Mouse (Mus musculus) MEL (cell line): ENCODE measurements around the gene Zfp334. TPM values are rescaled to one million over a fixed set of nuclear protein-coding genes. Genes with fewer than 3 reads are reported as not detected.

Source experiments
- DNase-seq: peaks from one replicate; pipeline ENCODE4 v3.0.0; 2011; ENCODE audit warnings: low read depth, low spot score
- H3K27ac ChIP-seq: 2 replicates; pipeline ENCODE4 v1.5.1; 2012; ENCODE audit warnings: low read depth, mild to moderate bottlenecking, control low read depth, low read length, moderate library complexity; ENCODE audit not compliant: control insufficient read depth
- H3K27me3 ChIP-seq, 2 experiments: fragments of 150-350 bp in 1 of 2; sonication (generic) in 1 of 2; 2 replicates each; pipeline ENCODE4 v1.6.1; 2012; ENCODE audit warnings: low read length in 2 of 2, mild to moderate bottlenecking in 2 of 2, improper control_type of control experiment in 1 of 2, moderate library complexity in 1 of 2; ENCODE audit not compliant: insufficient read depth in 2 of 2, control insufficient read depth in 1 of 2
- H3K36me3 ChIP-seq, 2 experiments: 2 replicates each; pipeline ENCODE4 v1.6.1; 2012 to 2014; ENCODE audit warnings: low read length in 2 of 2, improper control_type of control experiment in 1 of 2, inconsistent platforms in 1 of 2, mild to moderate bottlenecking in 1 of 2; ENCODE audit not compliant: insufficient read depth in 2 of 2, control insufficient read depth in 1 of 2
- H3K4me1 ChIP-seq, 2 experiments: fragments of 150-350 bp in 1 of 2; sonication (generic) in 1 of 2; 2 replicates each; pipeline ENCODE4 v1.6.1; 2012; ENCODE audit warnings: low read length in 2 of 2, improper control_type of control experiment in 1 of 2, mild to moderate bottlenecking in 1 of 2; ENCODE audit not compliant: insufficient read depth in 2 of 2, control insufficient read depth in 1 of 2
- H3K4me3 ChIP-seq, 2 experiments: fragments of 150-350 bp in 1 of 2; sonication (generic) in 1 of 2; 2 replicates each; pipeline ENCODE4 v1.5.1; 2012; ENCODE audit warnings: low read depth in 2 of 2, low read length in 2 of 2, mild to moderate bottlenecking in 2 of 2, moderate library complexity in 2 of 2, control low read depth in 1 of 2, improper control_type of control experiment in 1 of 2; ENCODE audit not compliant: control insufficient read depth in 1 of 2, insufficient read depth in 1 of 2
- H3K79me2 ChIP-seq: 2 replicates; pipeline ENCODE4 v1.6.1; 2012; ENCODE audit warnings: mild to moderate bottlenecking, low read length, moderate library complexity; ENCODE audit not compliant: control insufficient read depth, poor library complexity, insufficient read depth
- H3K9ac ChIP-seq: 2 replicates; pipeline ENCODE4 v1.6.1; 2012; ENCODE audit warnings: low read depth, mild to moderate bottlenecking, control low read depth, low read length, moderate library complexity; ENCODE audit not compliant: control insufficient read depth, poor library complexity, severe bottlenecking
- H3K9me3 ChIP-seq: fragments of 150-350 bp; sonication (generic); replicated peaks from 2 replicates; pipeline ENCODE4 v1.6.1; 2012; ENCODE audit warnings: mild to moderate bottlenecking, low read length, improper control_type of control experiment, moderate library complexity; ENCODE audit not compliant: insufficient read depth
- CTCF ChIP-seq, 3 experiments: IDR thresholded peaks in 2 of 3; conservative IDR thresholded peaks in 1 of 3; 2 replicates each; pipeline ENCODE4 v1.5.1; 2011 to 2012; ENCODE audit warnings: low read length in 3 of 3, low read depth in 2 of 3, mild to moderate bottlenecking in 2 of 3, improper control_type of control experiment in 1 of 3, inconsistent platforms in 1 of 3, mixed read lengths in 1 of 3, moderate library complexity in 1 of 3; ENCODE audit not compliant: control insufficient read depth in 1 of 3, insufficient read depth in 1 of 3, poor library complexity in 1 of 3, severe bottlenecking in 1 of 3
- E2F4 ChIP-seq: IDR thresholded peaks from 2 replicates; pipeline ENCODE4 v1.6.1; 2011; ENCODE audit warnings: low read depth, low read length, improper control_type of control experiment, borderline replicate concordance
- ELF1 ChIP-seq: IDR thresholded peaks from 2 replicates; pipeline ENCODE4 v1.6.1; 2014; ENCODE audit warnings: low read depth, mild to moderate bottlenecking, inconsistent platforms, low read length, improper control_type of control experiment, moderate library complexity
- MEF2A ChIP-seq: IDR thresholded peaks from 2 replicates; pipeline ENCODE4 v1.6.1; 2014; ENCODE audit warnings: low read depth, mild to moderate bottlenecking, inconsistent platforms, low read length, improper control_type of control experiment; ENCODE audit not compliant: poor library complexity, insufficient replicate concordance, severe bottlenecking; ENCODE audit errors: extremely low read depth
- MYB ChIP-seq: IDR thresholded peaks from 2 replicates; pipeline ENCODE4 v1.6.1; 2011; ENCODE audit warnings: mild to moderate bottlenecking, low read depth, low read length, improper control_type of control experiment
- MYC ChIP-seq: IDR thresholded peaks from 2 replicates; pipeline ENCODE4 v1.6.1; 2011; ENCODE audit warnings: low read depth, mild to moderate bottlenecking, low read length, improper control_type of control experiment, moderate library complexity
- RAD21 ChIP-seq: IDR thresholded peaks from 2 replicates; pipeline ENCODE4 v1.6.1; 2011; ENCODE audit warnings: mild to moderate bottlenecking, low read depth, low read length, improper control_type of control experiment
- SMC3 ChIP-seq: IDR thresholded peaks from 2 replicates; pipeline ENCODE4 v1.6.1; 2011; ENCODE audit warnings: low read depth, low read length, improper control_type of control experiment
- TBP ChIP-seq: IDR thresholded peaks from 2 replicates; pipeline ENCODE4 v1.8.0; 2011; ENCODE audit warnings: low read depth, low read length, improper control_type of control experiment
- ZC3H11A ChIP-seq: IDR thresholded peaks from 2 replicates; pipeline ENCODE4 v1.6.1; 2012; ENCODE audit warnings: low read depth, mild to moderate bottlenecking, inconsistent platforms, low read length, improper control_type of control experiment
- ZMIZ1 ChIP-seq: IDR thresholded peaks from 2 replicates; pipeline ENCODE4 v1.6.1; 2012; ENCODE audit warnings: low read depth, mild to moderate bottlenecking, inconsistent platforms, low read length, improper control_type of control experiment, moderate library complexity
- polyA plus RNA-seq, 2 experiments: library from polyadenylated mRNA; stranded (reverse) in 1 of 2; unstranded in 1 of 2; fragments of >175 nt in 1 of 2; fragments of >200 nt in 1 of 2; gene quantifications; 2 replicates each; pipeline versions ENCODE4 v1.2.1 to v1.2.4; 2012; ENCODE audit warnings: low replicate concordance in 2 of 2, low read depth in 1 of 2; ENCODE audit not compliant: insufficient read length in 2 of 2, insufficient read depth in 1 of 2, missing spikeins in 1 of 2
- total RNA-seq: library from RNA; depleted of rRNA; stranded (reverse); fragments of 300-350 nt; gene quantifications from 2 replicates; pipeline ENCODE4 v1.2.3, GENCODE M21; 2012

The Zfp334 gene
- total and polyA plus RNA-seq, 3 experiments = not detected

GRCm38 (mm10) chr2:165363282-165363681 lies 24.8 kb downstream of the Zfp334 start:
- TF ChIP-seq CTCF (IDR thresholded peaks at IDR 0.05 in 2 of 3, conservative IDR thresholded peaks at IDR 0.05 in 1 of 3; ENCODE audit: control insufficient read depth in 1 of 3, insufficient read depth in 1 of 3, low read depth in 2 of 3, low read length in 3 of 3, poor library complexity in 1 of 3, severe bottlenecking in 1 of 3) (peak; percentile 30 to 42 (median 41)), SMC3 (peak; percentile 22; the same call in 1 of the 2 replicates), TBP (no peak)
- Histone ChIP-seq H3K27me3 (no peaks in the 10 kb centered on the region), H3K4me1 (peaks cover 2 to 11% of the 10 kb centered on the region in 2 experiments), H3K9me3 (no peaks in the 10 kb centered on the region), H3K4me3 (no peak overlapping the region), H3K9ac (no peak overlapping the region), H3K36me3 (peaks cover 0 to 2% of the 10 kb centered on the region in 2 experiments; a peak in 2 of 4 replicates), H3K27ac (no peak overlapping the region), H3K79me2 (no peaks in the 10 kb centered on the region)
- DNase-seq = no peak

GRCm38 (mm10) chr2:165360861-165361260 lies 27.2 kb downstream of the Zfp334 start:
- no peaks in the 10 kb centered on the region for H3K79me2 ChIP-seq
- H3K9me3 ChIP-seq = no peaks in the 10 kb centered on the region
- TF ChIP-seq CTCF (IDR thresholded peaks at IDR 0.05 in 2 of 3, conservative IDR thresholded peaks at IDR 0.05 in 1 of 3; ENCODE audit: control insufficient read depth in 1 of 3, insufficient read depth in 1 of 3, low read depth in 2 of 3, low read length in 3 of 3, poor library complexity in 1 of 3, severe bottlenecking in 1 of 3) = peak; percentile 79 to 96 (median 86)
- peak; percentile 89 for TF ChIP-seq ZC3H11A
- no peak for TF ChIP-seq E2F4
- TF ChIP-seq MYC = no peak
- peak; percentile 93 for TF ChIP-seq RAD21
- TF ChIP-seq SMC3 = peak; percentile 94
- TF ChIP-seq, all 39 proteins: peak for 4
- H3K4me3 ChIP-seq = no peak overlapping the region
- no peak overlapping the region for H3K27ac ChIP-seq
- no peaks in the 10 kb centered on the region for H3K27me3 ChIP-seq
- no peaks in the 10 kb centered on the region for H3K36me3 ChIP-seq
- H3K9ac ChIP-seq = no peak overlapping the region
- H3K4me1 ChIP-seq = no peaks in the 10 kb centered on the region
- peak; percentile 78 for DNase-seq

DNA sequence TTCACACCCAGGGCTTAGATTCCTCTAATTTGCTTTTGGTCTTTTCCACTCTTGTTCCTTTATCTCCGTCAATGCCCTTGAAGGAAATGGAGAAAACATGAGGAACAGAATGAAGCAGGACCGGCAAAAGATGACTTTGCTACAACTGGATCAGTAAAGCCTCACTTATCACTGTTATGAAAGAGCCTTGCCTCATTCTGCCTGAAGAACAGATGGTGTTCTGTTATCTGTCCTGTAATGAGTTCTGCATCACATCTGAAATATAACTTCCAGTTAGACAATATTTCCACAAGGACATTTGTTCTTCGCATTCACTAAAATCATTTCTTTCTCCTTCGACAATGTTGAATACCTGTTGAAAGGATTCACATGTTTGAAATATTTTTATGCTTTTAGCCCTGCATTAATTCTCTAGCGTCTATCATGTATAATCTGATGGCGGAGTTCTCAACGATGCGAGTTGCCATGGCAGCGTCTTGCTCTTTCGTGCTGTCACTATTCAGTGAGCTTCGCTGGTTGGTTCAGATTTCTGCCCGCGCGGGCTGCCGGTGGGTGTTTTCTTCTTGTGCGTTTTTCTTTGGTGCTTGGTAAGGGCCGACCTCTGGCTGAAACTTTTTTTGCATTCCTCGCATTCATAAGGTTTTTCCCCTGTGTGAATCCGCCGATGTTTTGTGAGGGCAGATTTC lies 36.1 kb downstream of the Zfp334 start:
- Histone ChIP-seq H3K27ac (no peak overlapping the region), H3K4me1 (no peaks in the 10 kb centered on the region), H3K9me3 (no peaks in the 10 kb centered on the region), H3K36me3 (no peaks in the 10 kb centered on the region), H3K4me3 (no peak overlapping the region), H3K9ac (no peak overlapping the region), H3K27me3 (no peaks in the 10 kb centered on the region), H3K79me2 (no peaks in the 10 kb centered on the region)
- TF ChIP-seq ELF1 (no peak), MYB (no peak), ZMIZ1 (no peak), MEF2A (no peak)
- no peak for DNase-seq
